ENCODE assay signal across 8 mouse cellular contexts in the genomic region with DNA sequence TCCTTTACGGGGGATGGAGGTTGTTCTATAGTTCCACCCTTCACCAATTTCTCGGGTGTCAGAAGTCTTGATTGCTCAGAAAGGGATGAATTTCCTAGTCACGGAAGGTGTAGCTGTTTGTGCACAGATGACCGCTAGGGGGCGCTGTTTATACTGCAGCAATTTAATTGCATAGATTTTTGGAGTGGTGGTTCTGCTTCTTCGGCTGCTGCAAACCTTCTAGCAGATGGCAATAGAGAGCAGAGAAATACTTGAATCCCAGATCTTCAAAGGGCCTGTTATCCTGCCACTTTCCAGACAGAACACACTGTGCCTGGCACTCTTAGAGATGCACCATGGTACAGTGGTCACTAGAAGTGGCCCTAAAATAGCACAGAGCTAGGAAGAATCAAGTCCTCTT. TPM values are rescaled to one million over a fixed set of nuclear protein-coding genes. Genes with fewer than 3 reads are reported as not detected.
DNase-seq lines count a peak whose midpoint lies in the region; ATAC-seq and TF ChIP-seq lines count a peak whose summit lies in the region.
"Had no signal": no experiment of that assay in that cellular context is flagged by ENCODE, and none has a peak within 500 bp of the region (broad histone marks: within the 10 kb centered on the region; RNA-seq: fewer than 3 reads in every experiment).

No protein-coding gene starts in this region.

- no peaks in the 10 kb centered on the region for H3K9me3 ChIP-seq in G1E (replicated peaks)
- no peaks in the 10 kb centered on the region for H3K9me3 ChIP-seq in heart, embryonic 16.5 days (replicated peaks; ENCODE audit: control insufficient read depth, low read length)
- H3K9me3 ChIP-seq: megakaryocyte, embryonic 14.5 days had no signal

- H3K4me2 ChIP-seq in heart, embryonic 16.5 days (ENCODE audit: low read depth, low read length) = no peak overlapping the region

- H3K9ac ChIP-seq in heart, embryonic 16.5 days (ENCODE audit: low read length) = no peak overlapping the region

- H3K4me1 ChIP-seq in G1E (ENCODE audit: insufficient read depth, low read depth, low read length) = 0 out of 2 replicates have a peak, but pooled peaks cover 2% of the 10 kb centered on the region
- peaks cover 2% of the 10 kb centered on the region for H3K4me1 ChIP-seq in heart, embryonic 16.5 days (ENCODE audit: control insufficient read depth, insufficient read depth, low read length)

- no peak for ATAC-seq in G1E (ENCODE audit: extremely low read depth, insufficient number of reproducible peaks, low FRiP score, poor library complexity, severe bottlenecking)
- 0 out of 2 replicates have a peak, but pooled peaks have one; percentile 35 for ATAC-seq in heart, embryonic 16.5 days (replicated peaks; ENCODE audit: extremely low read depth, insufficient read depth, low FRiP score)
- peak; percentile 68 for ATAC-seq in megakaryocyte, adult 5-6 weeks (ENCODE audit: poor library complexity, severe bottlenecking)

- H3K27me3 ChIP-seq in G1E (ENCODE audit: insufficient read depth, low read length) = peaks cover 41% of the 10 kb centered on the region
- no peaks in the 10 kb centered on the region for H3K27me3 ChIP-seq in heart, embryonic 16.5 days (ENCODE audit: control insufficient read depth, insufficient read depth, low read length)

- no peaks in the 10 kb centered on the region for H3K36me3 ChIP-seq in G1E (replicated peaks)
- H3K36me3 ChIP-seq in heart, embryonic 16.5 days (ENCODE audit: control insufficient read depth, insufficient read depth) = no peaks in the 10 kb centered on the region

- WGBS in heart, embryonic 16.5 days = 7% methylated on average over 6 of the region's 6 CpGs

- TF ChIP-seq CTCF in G1E (IDR thresholded peaks at IDR 0.05; ENCODE audit: low read depth, low read length) = peak; percentile 70

- no peak overlapping the region for H3K27ac ChIP-seq in heart, embryonic 16.5 days (ENCODE audit: low read length)

- peak; percentile 28 for DNase-seq in G1E (ENCODE audit: low spot score)
- DNase-seq in adrenal gland, adult 18-20 months (ENCODE audit: low spot score in 2 of 2) = peak; percentile 75 to 81
- DNase-seq in embryo, embryonic 10 days (ENCODE audit: low spot score) = peak; percentile 65
- DNase-seq in layer of hippocampus, postnatal 10 days (ENCODE audit: low spot score in 2 of 2) = peak; percentile 89 to 90
- peak; percentile 64 to 86 for DNase-seq in spleen, postnatal 10 days (ENCODE audit: low spot score in 2 of 2)

- no peak overlapping the region for H3K4me3 ChIP-seq in G1E (ENCODE audit: low read depth, low read length)
- no peak overlapping the region for H3K4me3 ChIP-seq in heart, embryonic 16.5 days (ENCODE audit: low read length)
- H3K4me3 ChIP-seq: megakaryocyte, embryonic 14.5 days had no signal

RNA-seq across cellular contexts. Expression of gene Slc12a3, which starts 14.3 kb away (rescaled TPM):
- total RNA-seq in G1E (2014; fragmentation: Nextera tagmentation) (not detected in 2 replicates), G1E (2017) (0.17 and 0.44 TPM in 2 replicates)
- polyA plus RNA-seq in G1E (2012) = not detected in 2 replicates
- under 1 TPM in 1 of 2 experiments, not detected in 1; 0.13 TPM for total RNA-seq in adrenal gland, adult 18-20 months (2021)
- polyA plus RNA-seq in heart, embryonic 16.5 days (2015; fragmentation: Nextera tagmentation; extraction: Ambion mirVana) = not detected in 2 replicates
- total RNA-seq in layer of hippocampus, postnatal 10 days (2021) = under 1 TPM; 0.38 to 0.57 TPM
- 0.25 and 0.34 TPM in 2 replicates for total RNA-seq in megakaryocyte, adult 5-6 weeks (2015)
- 0.16 TPM in 1 of 2 replicates, not detected in the other for total RNA-seq in megakaryocyte, adult 5-6 weeks (2017)

RNA-seq across cellular contexts. Expression of gene Herpud1, which starts 42.9 kb away (rescaled TPM):
- total RNA-seq in G1E (2014; fragmentation: Nextera tagmentation) = 51.7 and 54.7 TPM in 2 replicates
- 59.5 and 68.4 TPM in 2 replicates for total RNA-seq in G1E (2017)
- polyA plus RNA-seq in G1E (2012) = 46.6 and 63.0 TPM in 2 replicates
- total RNA-seq in adrenal gland, adult 18-20 months (2021) = 100 to 1,000 TPM; 100 to 109 TPM
- 107 and 120 TPM in 2 replicates for polyA plus RNA-seq in heart, embryonic 16.5 days (2015; fragmentation: Nextera tagmentation; extraction: Ambion mirVana)
- 10 to 100 TPM; 35.5 to 36.2 TPM for total RNA-seq in layer of hippocampus, postnatal 10 days (2021)
- total RNA-seq in megakaryocyte, adult 5-6 weeks (2015) = 71.9 and 76.0 TPM in 2 replicates
- 79.4 and 80.9 TPM in 2 replicates for total RNA-seq in megakaryocyte, adult 5-6 weeks (2017)

Comparison
In these comparisons a context has a peak if more than half of its experiments do, and no peak if none do; other contexts are left out.
1. DNase-seq: peak in every context shown above with its lines; median percentile 90 in layer of hippocampus, postnatal 10 days; 78 in adrenal gland, adult 18-20 months; 75 in spleen, postnatal 10 days; 65 in embryo, embryonic 10 days; 28 in G1E.